Mouse (Mus musculus): ENCODE data around the gene Gga2.
A peak's percentile ranks its signal among the peaks of the same experiment; 100 is the strongest.

Gga2 gene

DNA sequence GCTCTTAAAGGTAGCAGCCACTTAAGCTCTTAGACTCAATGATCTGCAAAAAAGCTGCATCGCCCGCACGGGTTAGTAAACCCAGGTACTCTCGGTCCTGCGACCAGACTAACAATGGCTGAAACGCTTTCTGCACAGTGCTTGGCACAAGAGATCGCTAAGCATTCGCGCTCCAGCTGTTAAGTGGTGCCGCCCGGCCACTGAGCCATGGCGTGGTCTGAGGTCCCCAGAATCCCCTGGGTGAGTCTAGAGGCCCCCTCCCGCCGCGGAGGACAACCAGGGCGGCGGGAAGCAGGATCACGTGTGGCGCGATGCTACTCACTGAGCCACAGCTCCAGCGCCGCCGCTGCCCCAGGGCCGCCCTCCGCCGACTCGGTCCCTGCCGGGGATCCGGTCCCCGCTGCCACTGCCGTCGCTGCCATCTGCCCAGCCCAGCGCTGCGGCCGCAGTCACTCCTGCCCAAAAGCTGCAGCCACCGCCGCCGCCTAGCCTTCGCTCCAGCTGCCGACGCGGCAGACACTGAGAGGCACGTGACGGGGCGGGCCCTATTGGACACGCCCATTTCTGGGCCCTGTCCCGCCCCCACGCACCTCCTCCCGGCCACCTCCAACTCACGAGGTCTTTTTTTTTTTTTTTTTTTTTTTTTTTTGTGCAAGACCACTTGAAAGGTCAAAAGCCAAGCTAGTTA is at the start of gene Gga2:
Gene Gga2, minus strand, starts transcription at position 556 of the 688 bp plus-strand sequence.
- peak; percentile 88 for DNase-seq (ENCODE audit: low read depth, low spot score)

DNA sequence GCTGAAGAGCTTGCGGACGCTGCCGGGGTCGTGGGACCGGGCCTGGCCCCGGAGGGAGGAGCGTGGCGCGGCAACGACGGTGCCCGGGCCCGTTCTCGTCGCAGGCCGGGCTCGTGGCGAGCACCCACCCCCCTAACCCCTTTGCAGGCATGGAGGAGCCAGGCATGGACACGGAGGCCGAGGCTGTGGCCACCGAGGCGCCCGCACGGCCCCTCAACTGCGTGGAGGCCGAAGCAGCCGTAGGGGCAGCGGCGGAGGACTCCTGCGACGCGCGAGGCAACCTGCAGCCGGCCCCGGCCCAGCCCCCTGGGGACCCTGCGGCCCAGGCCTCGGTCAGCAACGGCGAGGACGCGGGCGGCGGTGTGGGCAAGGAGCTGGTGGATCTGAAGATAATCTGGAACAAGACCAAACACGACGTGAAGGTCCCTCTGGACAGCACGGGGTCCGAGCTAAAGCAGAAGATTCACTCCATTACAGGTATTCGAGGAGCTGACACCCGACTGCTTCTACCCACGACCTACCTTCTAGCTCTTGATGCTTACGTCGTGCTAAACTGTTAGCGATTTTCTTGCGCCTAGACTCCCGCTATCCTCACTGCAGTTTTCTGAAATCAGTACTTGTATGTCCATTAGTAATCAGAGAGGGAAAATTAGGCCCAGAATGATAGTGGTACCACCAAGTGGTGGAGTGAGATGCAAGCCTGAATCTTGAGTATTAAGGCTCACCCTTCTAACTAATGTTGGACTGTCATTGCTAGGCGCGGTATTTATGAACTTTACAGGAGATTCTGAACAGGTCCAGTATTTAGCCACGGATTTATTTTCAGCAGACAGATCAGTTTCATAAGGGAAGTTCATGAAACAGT is 46.7 kb upstream of the Gga2 start:
- DNase-seq (ENCODE audit: low read depth, low spot score) = no peak

DNA sequence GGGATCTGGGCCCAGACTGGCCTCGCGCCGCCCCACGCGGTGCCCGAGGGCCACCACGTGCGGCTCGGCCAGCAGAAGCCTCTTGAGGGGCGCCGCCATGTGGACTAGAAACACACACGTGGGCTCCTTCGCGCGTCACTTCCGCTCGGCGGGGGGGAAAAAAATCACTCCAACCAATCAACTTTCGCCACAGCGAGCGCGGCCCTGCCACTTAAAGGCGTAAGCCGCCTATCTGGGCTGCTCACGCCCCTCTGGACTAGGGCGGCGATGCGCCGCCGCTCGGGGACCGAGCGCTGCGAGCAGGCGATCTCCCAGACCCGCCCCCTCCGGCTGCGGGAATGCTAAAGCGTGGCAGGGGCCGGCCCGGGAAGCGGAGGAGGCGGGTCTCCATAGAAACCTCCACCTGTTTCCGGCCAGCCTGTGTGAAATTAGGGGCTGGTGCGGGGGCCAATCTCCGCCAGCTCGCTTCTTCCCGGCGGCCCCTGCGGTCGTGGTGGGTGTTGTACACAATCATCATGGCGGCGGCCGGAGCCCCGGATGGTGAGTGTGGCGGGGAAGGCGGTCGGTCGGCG is 46.0 kb upstream of the Gga2 start, which contains the start of the genes Ubfd1 and Ears2:
Gene Ubfd1, plus strand, starts transcription at position 231 of the 572 bp plus-strand sequence.
Gene Ears2, minus strand, starts transcription at position 319 of the 572 bp plus-strand sequence.
- DNase-seq (ENCODE audit: low read depth, low spot score) = peak; percentile 96

DNA sequence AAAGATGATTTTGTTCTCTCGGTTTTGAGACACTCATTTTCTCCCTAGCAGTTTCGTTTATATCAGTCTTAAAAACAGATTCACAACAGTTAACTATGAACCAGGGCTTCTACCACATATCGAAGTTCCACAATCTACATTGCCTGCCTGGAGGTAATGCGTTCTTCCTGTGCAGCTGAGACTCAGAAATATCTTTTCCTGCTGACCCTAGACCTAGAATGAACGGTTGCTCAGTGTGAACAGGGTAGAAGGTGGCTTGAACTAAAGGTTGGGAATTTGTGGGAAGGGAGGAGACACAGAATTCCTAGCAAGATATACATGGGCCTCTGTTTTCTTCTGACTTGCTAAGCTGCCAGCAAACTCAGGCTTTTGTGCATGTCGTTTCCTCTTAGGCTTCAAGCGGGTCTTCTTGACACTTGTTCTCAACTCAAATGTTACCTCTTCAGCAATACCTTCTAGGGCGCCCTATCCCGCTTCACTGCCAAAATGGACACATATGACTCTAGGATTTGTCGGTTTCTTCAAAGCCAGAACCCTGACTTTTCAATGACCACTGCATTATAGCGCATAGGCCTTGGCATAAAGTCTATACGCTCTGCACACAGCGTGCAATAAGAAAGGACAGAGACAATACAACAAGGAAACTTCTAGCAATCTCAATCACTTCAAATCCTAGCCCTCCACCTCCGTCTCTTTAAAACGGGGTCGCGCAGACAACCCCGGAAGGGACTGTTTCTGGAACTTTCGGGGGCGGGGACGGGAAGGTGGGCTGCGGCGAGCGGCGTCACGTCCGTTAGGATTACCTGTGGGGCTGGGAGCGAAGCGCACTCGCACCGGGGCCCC is 45.3 kb upstream of the Gga2 start:
- DNase-seq (ENCODE audit: low read depth, low spot score) = no peak

DNA sequence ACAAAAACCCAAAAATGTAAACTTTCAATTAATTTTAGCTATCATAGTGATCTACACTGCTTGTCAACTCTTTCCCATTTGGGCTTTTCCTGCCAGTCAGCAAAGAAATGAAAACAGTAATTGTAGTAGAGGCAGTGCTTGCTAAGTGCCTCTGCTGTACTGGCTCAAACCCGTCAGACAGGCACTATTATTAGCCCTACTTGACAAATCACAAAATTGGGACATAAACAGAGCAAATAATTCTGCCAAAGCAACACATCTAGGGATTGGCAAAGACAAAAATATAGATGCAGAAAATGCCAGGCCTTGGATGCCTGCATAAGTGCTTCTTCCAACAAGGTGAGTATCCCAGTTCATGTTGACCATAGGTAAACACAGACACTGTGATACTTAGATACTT is 44.6 kb upstream of the Gga2 start:
- DNase-seq (ENCODE audit: low read depth, low spot score) = peak; percentile 12

DNA sequence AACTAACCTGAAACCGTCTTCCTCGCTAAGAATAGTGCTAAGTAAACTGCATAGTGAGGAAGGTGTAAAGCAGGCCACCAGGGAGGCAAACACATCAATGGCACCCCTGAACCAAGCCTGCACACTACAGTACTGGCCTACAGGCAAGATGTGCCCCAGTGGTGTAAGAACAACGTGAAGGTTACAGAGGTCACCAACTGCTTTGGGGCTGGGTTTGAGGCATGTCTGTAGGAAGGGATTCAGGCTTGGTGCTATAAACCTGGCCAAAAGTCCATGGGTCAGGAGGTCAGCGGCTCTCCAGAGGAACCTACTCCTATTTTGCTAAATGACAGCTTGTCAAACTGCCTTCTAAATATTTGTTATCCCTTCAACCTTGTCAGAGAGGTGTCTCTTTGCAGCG is 35.6 kb upstream of the Gga2 start:
- no peak for DNase-seq (ENCODE audit: low read depth, low spot score)

DNA sequence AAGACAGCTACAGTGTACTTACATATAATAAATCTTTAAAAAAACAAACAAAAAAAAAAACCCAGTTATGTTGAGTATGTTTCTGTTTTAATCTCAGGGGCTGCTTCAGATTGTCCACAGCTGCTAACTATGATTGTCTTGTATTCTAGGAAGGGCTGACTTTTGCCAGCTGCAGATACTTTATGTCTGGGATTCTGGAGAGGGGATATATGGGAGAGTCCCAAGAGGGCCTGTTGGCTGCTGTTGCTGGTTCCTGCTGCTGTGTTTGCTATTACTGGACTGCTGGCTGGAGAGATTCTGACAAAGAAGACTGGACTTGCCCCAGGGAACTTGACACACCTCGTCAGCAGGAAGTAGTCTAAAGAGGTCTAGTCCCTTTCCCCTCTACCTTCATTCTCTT is 29.8 kb upstream of the Gga2 start:
- DNase-seq (ENCODE audit: low read depth, low spot score) = no peak

DNA sequence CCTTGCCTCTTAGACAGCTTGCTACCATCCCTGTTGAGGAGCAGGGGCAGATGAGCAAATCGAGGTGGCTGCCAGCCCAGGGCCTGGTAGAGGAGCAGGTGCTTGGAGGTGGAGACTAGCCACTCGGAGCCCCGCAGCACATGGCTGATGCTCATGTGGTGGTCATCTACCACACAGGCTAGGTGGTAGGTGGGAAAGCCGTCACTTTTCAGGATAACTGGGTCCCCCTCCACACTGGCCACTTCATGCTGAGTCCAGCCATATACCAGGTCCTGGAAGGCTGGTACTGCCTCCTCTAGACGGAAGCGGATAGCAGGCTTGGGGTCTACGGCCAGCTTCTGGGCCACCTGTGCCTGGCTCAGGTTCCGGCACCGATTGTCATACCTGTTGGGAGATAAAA is 27.2 kb upstream of the Gga2 start:
- no peak for DNase-seq (ENCODE audit: low read depth, low spot score)

DNA sequence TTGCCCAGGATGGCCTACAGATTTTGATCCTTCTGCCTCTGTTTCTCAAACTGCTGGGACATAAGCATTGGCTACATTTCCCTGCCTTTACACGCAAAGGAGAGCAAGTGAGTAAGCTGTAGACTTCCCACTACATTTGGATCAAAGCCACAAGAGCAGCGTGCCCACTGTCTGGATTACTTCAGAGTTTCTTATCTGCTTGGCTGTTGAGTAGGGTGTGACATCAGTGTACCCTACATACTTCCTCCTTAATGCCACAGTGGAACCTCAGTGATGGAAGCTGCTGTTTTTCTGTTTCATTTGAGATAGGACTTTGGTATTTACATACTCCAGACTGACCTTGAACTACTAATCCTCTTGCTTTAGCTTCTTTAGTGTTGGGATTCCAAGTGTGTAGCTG is 25.8 kb upstream of the Gga2 start:
- DNase-seq (ENCODE audit: low read depth, low spot score) = no peak

DNA sequence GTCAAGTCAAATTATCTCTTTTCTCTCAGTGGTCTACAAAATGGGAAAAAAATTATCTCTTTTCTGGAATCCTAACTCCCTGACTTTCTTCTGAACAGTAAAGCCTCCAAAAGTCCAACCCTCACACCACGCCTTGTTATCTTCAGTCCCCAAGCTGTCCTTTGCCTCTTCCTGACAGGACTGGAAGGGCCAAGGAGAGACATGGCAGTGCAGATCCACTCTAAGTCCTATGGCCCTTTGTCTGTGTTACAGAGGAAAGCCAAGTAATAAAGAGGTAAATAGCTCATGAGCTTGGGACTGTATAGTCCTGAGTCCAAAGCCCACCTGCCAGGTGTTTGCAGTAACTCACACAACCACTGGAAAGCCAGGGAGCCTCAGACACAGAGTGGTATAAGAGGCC is 24.7 kb upstream of the Gga2 start:
- DNase-seq (ENCODE audit: low read depth, low spot score) = no peak

DNA sequence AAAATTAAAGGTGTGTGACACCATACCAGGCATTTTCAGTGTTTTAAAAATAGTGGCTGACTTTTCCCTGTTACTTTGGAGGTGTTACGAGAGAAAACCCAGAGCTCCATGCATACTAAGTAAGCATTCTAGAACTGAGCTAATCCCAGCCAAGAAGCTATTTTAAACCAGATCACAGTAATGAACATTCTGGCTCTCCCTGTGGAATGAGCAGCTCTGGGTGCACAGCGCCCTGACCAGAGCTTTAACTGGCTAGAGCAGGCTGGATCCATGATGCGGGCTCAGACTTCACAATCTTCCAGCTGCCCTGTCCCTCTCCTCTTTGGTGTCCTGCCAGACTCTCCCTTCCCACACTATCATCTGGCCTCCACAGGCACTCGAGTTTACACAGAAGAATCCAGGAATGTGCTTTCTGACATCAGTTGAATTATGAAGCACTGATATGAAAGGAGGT is 24.2 kb upstream of the Gga2 start:
- DNase-seq (ENCODE audit: low read depth, low spot score) = no peak

DNA sequence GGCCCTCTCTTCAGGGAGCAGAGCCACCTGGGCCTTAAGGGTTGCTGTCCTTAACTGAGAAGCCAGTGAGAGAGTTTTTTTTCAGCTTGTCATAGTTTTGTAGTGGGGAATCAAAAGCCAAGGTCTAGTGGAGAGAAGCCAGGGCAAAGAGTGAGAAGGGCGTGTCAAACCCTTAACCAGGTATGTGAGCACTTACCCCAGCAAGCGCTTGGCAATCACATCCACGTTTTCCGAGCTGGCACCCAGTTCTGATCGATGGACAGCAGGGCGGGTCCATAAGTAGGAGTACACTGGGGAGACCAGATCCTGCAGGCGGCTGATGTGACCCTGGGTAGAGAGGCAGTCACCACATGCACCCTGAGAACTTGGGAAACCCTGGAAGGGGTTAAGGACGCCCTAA is 23.1 kb upstream of the Gga2 start:
- DNase-seq (ENCODE audit: low read depth, low spot score) = no peak

DNA sequence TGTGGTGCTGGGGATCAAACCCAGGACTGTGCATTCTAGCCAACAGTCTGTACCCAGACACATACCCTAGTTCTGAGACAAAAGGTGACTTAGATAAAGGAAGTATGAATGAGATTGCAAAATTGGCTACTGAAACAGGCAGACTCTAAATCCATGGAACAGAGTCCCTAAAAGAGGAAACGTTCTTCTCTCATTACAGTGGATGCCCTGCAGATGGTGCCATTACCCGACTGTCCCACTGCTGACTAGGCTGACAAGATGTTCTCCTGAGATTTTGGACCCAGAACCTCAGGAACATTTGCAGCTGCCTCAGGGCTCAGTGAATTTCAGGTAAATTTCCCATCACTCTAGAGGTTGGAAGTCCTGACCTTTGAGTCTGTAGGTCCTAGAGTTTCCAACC is 13.3 kb upstream of the Gga2 start:
- no peak for DNase-seq (ENCODE audit: low read depth, low spot score)

DNA sequence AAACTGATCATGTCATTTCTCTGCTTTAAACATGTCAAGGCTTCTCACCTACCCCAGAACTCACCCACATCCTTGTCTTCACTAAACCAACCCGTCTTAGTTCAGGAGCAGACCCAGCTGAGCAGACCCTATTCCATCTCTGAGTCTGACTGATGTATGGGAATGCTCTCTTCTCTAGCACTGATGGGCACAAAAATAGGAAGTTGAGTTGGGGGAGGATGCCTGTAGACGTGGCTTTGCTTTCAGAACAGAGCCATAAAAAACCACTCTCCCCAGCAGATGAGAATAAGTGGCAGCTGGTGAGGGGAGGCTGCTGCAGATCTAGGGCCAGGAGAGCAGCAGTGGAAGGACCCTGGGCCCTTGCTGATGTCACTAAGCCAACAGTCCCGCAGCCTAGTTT is 12.3 kb upstream of the Gga2 start:
- DNase-seq (ENCODE audit: low read depth, low spot score) = no peak

DNA sequence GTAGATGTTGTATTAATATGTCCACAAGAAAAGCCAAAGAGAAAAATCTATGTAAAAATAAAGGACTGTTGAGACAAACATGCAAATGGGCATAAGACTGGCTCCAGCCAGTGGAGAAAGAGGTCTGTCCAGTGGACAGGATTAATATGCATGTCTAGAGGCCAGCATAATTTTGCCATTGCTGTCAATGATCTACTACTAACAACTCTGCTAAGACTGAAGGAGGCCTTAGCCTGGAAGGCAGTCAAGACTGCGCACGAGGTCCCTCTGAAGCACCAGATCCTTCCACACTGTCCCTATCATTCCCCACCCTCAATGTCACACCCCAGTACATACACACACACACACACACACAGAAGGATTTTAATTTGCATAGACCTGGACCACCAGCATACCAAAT is 1.1 kb upstream of the Gga2 start:
- DNase-seq (ENCODE audit: low read depth, low spot score) = no peak

DNA sequence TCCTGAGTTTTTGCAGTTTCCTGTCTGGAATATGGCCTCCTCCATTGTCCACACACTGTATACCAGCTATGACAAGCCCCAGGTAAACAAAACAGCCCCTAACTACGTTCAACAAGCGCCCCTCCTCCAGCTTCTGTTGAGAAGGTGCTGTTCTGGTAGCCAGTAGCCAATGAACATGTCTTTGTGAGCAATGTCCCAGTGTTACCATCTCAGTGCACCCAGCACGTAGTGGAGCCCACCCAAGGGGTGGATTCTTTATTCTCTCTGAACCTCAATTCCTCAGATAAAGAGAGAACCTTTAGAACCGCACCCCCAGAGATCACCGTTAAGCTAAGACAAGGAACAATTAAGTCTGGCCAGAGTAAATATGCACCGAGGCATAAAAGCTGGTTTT is 752 bp downstream of the Gga2 start:
- no peak for DNase-seq (ENCODE audit: low read depth, low spot score)

DNA sequence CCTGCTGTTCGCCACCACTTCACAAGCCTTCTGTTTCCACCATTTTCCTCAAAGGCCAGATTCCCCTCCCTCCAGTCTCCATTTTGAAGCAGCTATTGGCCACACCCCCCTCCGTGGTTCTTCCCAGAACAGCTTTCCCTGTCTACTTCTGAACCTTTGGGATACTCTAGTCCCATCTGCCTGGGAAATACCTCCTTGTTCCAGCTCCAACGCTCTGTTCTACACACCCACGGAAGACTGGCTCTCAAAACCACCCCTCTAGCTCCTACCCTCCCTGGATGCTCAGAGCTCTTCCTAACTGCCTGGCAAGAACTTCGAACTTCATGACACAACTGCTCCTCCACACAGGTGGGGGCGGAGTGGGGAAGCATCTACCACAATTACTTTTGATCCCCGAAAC is 2.0 kb downstream of the Gga2 start:
- DNase-seq (ENCODE audit: low read depth, low spot score) = no peak

DNA sequence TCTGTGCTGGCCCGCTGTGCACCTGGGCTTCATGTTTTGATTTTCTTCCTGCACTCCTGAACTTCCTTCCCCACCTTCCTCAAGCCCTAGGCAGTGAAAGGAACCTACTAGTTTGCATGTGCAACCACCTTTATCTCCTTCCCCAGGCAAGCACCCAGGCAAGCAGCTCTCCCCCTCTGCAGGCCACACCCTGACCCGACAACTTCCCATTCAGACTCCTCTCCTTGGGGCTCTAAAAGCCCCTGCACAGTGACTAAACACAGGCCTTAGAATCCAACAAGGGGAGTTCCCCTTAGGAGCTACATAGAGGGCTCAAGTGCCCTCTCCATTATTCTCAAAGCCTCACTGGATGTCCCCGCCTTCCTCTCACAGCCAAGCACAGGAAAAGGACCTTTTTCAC is 2.8 kb downstream of the Gga2 start:
- no peak for DNase-seq (ENCODE audit: low read depth, low spot score)

DNA sequence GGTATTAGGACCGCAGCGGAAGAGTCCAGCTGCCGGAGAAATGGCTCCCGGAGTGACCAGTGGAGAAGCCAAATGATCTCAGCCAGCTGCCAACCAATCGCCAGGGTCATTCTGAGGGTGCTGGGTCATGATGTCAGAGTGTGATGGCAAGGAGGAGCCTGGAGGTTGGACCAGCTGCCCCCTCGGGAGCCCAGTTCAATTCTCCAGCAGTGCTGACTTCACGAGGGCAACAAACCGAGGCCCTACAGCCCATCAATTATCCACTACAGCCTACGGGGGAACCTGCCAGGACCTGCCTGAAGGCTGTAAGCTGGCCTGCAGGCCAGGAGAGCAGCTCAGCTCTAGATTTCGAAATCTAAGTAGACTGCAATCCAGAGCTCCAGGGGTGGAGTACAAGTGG is 5.3 kb downstream of the Gga2 start:
- DNase-seq (ENCODE audit: low read depth, low spot score) = no peak

DNA sequence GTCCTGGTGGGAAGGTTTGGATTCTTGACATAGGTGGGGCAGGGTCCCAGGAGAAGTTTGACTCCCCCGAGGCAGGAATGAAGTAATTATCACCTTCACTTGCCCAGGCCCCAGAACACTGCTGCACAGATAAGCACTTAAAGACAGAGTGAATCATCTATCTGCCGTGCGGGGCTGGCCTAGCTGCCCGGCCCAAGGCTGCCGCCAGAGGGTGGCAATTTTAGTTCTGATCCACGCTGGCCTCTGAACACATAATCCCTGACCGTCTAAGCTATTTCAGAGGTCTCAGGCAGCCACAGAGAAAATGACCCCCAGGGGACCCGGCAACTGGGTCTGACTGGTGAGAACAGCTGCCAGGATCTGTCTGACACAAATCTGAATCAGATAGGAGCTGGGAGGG is 5.9 kb downstream of the Gga2 start:
- DNase-seq (ENCODE audit: low read depth, low spot score) = no peak

DNA sequence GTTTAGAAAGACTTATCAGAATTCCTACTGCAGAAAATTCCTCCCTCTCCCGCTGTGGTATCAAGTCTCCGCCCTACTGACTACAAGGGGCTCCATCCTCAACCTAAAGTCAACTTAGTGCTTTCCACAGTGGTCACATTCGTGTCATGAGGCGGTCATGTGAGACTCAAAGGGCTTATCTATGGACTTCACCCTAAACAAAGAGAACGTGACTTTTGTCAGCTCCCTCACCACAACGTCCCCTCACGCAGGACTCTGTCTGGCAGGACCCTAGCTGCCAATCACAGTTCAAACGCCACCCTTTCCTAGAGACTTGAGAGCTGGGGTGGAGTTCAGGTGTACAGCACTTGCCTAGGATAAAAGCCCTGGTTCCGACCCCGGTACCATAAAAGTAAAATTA is 8.1 kb downstream of the Gga2 start:
- DNase-seq (ENCODE audit: low read depth, low spot score) = no peak

DNA sequence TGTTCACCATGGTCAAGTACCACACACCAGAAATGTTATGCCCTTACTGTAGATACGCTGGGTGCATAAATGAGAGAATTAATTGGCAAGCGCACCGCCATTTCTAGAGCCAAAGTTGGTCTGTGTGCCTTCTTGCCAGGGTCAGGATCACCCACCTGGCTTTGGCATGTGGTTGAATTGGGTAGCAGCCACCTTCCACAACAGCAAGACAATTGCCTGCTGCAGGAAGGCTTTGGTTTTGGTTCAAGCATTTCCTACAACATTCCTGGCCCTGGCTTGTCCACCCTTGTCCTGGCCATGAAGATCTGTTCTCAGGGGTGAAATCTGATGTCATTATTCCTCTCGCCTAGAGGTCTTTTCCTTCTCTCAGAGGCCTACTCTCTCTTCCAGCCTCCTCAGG is 8.7 kb downstream of the Gga2 start:
- DNase-seq (ENCODE audit: low read depth, low spot score) = no peak
